Mouse (Mus musculus): ENCODE results near the gene Vdr. TPM values are rescaled to one million over a fixed set of nuclear protein-coding genes. Genes with fewer than 3 reads are reported as not detected.
A peak's percentile ranks its signal among the peaks of the same experiment; 100 is the strongest.

The Vdr gene
- 1.5 and 2.2 TPM in 2 replicates for polyA plus RNA-seq (2015; fragmentation: Nextera tagmentation; extraction: Ambion mirVana)

DNA sequence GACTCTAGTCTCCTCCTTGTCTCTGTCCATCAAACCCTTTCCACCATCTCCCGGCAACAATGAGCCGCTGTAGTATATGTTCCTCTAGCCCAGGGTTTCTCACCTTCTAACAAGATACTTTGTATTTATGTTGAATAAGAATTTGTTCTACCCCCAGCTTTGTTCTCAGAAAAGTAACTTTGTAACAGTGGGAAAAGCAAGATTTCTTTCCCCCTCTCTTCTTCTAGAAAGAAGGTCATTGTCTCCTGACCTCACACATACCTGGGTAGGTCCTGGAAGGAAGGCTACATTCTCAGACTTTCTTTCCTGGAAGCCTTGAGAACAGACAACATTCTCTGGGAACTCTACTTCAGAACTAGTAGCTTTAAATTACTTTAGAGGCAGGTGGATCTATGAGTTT lies at the start of gene Vdr:
Vdr (minus strand) TSS at position 101 of the 400 bp plus-strand sequence.
- H3K9ac ChIP-seq, result no peak within 1 kb of the TSS
- ATAC-seq, result no peak
- H3K4me1 ChIP-seq (replicated peaks), result peaks cover 25% of the 10 kb centered on the region
- no peaks in the 10 kb centered on the region for H3K9me3 ChIP-seq
- 96% methylated on average over 2 of the region's 2 CpGs for WGBS
- no peaks in the 10 kb centered on the region for H3K36me3 ChIP-seq
- no peak within 1 kb of the TSS for H3K27ac ChIP-seq
- H3K27me3 ChIP-seq (replicated peaks), result 0 out of 2 replicates have a peak, but pooled peaks cover 8% of the 10 kb centered on the region
- H3K4me3 ChIP-seq (replicated peaks), result no peak within 1 kb of the TSS
- no peak within 1 kb of the TSS for H3K4me2 ChIP-seq (replicated peaks)

DNA sequence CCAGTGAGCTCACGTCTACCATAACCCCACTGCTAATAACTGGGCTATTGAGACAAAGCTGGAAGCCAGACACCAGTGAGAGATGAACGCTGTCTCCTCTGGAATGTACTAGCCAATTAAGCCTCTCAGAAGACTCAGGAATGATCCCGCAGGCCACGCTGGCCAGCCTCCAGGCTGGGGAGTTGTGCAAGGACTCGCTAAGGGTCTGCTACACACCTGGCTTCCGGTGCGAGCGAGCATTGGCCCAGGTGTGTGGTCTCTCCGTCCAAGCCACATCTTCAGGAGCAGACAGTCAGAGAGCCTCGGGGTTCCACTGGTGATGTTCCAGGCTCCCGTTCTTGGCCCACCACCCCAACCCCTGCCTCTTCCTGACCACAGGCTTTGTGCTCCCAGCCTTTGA lies 46.0 kb upstream of the Vdr start:
- Histone ChIP-seq H3K36me3 (no peaks in the 10 kb centered on the region), H3K9ac (no peak overlapping the region), H3K27ac (no peak overlapping the region), H3K4me1 (replicated peaks) (0 out of 2 replicates have a peak, but pooled peaks cover 6% of the 10 kb centered on the region), H3K27me3 (replicated peaks) (0 out of 2 replicates have a peak, but pooled peaks cover 3% of the 10 kb centered on the region), H3K9me3 (no peaks in the 10 kb centered on the region), H3K4me3 (replicated peaks) (no peak overlapping the region), H3K4me2 (replicated peaks) (no peak overlapping the region)
- 64% methylated on average over 11 of the region's 11 CpGs for WGBS
- no peak for ATAC-seq

DNA sequence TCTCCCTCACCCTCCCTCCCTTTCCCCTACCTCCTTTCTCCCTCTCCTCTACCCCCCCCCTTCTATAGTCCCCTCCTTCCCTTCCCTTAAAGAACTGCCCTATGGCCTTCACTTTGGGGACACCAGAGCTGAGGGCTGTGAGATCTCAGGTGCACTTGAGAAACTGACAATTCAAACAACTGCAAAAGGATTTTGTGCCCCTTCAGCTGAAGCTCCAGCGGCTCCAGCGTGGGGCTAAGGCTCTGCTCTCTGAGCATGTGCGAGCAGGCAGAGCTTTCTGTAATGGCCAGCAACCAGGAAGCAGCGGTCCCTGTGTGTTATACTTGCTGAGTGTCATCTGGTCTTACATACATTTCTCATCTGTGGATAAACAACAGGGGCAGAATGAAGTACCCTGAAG lies 45.3 kb upstream of the Vdr start:
- Histone ChIP-seq H3K27me3 (replicated peaks) (0 out of 2 replicates have a peak, but pooled peaks cover 3% of the 10 kb centered on the region), H3K4me3 (replicated peaks) (no peak overlapping the region), H3K4me2 (replicated peaks) (no peak overlapping the region), H3K9ac (no peak overlapping the region), H3K36me3 (no peaks in the 10 kb centered on the region), H3K9me3 (no peaks in the 10 kb centered on the region), H3K4me1 (replicated peaks) (0 out of 2 replicates have a peak, but pooled peaks cover 6% of the 10 kb centered on the region), H3K27ac (no peak overlapping the region)
- ATAC-seq, result no peak
- 14% methylated on average over 4 of the region's 4 CpGs for WGBS

DNA sequence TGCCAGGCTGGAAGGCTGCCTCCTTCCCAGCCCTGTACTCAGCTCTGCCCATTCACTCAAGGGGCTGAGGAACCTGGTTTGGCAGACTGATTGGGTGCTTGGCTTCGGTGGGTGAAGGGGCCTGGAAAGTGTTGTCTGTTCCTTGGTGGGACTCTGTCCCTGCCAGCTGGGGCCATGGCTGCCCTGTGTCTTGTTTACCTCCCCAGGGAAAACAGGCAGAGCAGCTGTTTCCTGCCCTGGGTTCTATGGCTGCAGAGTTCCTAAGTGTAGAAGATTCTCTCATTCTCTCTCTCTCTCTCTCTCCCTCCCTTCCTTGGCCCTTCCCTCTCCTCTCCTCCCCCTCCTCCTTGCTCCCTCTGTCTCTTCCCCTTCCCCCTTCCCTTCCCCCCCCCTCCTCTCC lies 44.9 kb upstream of the Vdr start:
- Histone ChIP-seq H3K4me2 (replicated peaks) (no peak overlapping the region), H3K9me3 (no peaks in the 10 kb centered on the region), H3K36me3 (no peaks in the 10 kb centered on the region), H3K27ac (no peak overlapping the region), H3K27me3 (replicated peaks) (0 out of 2 replicates have a peak, but pooled peaks cover 3% of the 10 kb centered on the region), H3K4me1 (replicated peaks) (0 out of 2 replicates have a peak, but pooled peaks cover 6% of the 10 kb centered on the region), H3K4me3 (replicated peaks) (no peak overlapping the region), H3K9ac (no peak overlapping the region)
- 28% methylated on average over 1 of the region's 1 CpGs for WGBS
- peak; percentile 55; the same call in 1 of the 2 replicates for ATAC-seq

- 82% methylated on average over 8 of the region's 8 CpGs for WGBS
- Histone ChIP-seq H3K27me3 (replicated peaks) (0 out of 2 replicates have a peak, but pooled peaks cover 3% of the 10 kb centered on the region), H3K4me3 (replicated peaks) (no peak overlapping the region), H3K9ac (no peak overlapping the region), H3K36me3 (no peaks in the 10 kb centered on the region), H3K27ac (no peak overlapping the region), H3K9me3 (no peaks in the 10 kb centered on the region), H3K4me1 (replicated peaks) (0 out of 2 replicates have a peak, but pooled peaks cover 6% of the 10 kb centered on the region), H3K4me2 (replicated peaks) (no peak overlapping the region)
- no peak for ATAC-seq
Observed at GRCm38 (mm10) chr15:97954671-97955070, 44.2 kb upstream of the Vdr start.

GRCm38 (mm10) chr15:97952889-97953189 lies 42.4 kb upstream of the Vdr start:
- no peak for ATAC-seq
- H3K4me1 ChIP-seq (replicated peaks), result 0 out of 2 replicates have a peak, but pooled peaks cover 6% of the 10 kb centered on the region
- no peak overlapping the region for H3K4me2 ChIP-seq (replicated peaks)
- no peak overlapping the region for H3K27ac ChIP-seq
- no peak overlapping the region for H3K4me3 ChIP-seq (replicated peaks)
- H3K9ac ChIP-seq, result no peak overlapping the region
- 0 out of 2 replicates have a peak, but pooled peaks cover 3% of the 10 kb centered on the region for H3K27me3 ChIP-seq (replicated peaks)
- WGBS, result 76% methylated on average over 4 of the region's 4 CpGs
- H3K36me3 ChIP-seq, result no peaks in the 10 kb centered on the region
- no peaks in the 10 kb centered on the region for H3K9me3 ChIP-seq

DNA sequence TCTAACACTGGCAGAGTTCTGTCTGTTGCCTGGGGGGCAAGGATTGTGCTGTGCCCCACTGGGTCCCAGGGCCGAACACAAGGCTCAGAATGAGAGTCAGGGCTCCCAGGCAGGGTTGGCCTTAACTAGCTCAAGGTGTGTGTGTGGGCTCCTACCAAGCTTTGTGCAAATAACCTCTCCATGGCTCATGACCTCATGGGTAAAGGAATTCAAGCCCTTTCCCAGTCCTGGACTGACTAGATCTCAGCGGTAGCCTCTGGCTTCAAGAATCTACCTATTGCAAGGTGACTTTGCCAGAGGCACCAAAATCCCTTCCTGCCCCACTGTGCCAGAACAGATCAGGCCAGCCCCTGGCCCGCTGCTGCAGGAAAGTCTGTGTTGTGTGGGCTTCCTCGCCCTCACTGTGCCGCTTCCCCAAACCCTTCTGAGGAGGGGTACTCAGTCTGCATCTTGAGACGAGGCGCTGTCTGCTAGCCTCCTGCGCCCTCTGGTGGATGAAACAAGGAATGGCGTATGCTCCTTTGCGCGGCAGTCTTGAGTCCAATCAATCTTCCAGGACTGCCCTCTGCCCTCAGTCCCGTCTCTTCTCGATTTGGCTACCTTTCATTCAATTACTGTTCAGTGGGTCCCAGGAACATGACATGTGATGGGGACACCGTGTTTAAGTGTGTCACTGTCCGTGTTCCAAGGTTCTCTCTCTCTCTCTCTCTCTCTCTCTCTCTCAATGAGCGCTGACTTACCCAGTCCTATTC lies 41.9 kb upstream of the Vdr start:
- Histone ChIP-seq H3K27ac (no peak overlapping the region), H3K9ac (no peak overlapping the region), H3K9me3 (no peaks in the 10 kb centered on the region), H3K4me1 (replicated peaks) (0 out of 2 replicates have a peak, but pooled peaks cover 6% of the 10 kb centered on the region), H3K4me3 (replicated peaks) (no peak overlapping the region), H3K4me2 (replicated peaks) (no peak overlapping the region), H3K36me3 (no peaks in the 10 kb centered on the region), H3K27me3 (replicated peaks) (0 out of 2 replicates have a peak, but pooled peaks cover 3% of the 10 kb centered on the region)
- WGBS, result 16% methylated on average over 16 of the region's 16 CpGs
- peak; percentile 35; the same call in 1 of the 2 replicates for ATAC-seq

DNA sequence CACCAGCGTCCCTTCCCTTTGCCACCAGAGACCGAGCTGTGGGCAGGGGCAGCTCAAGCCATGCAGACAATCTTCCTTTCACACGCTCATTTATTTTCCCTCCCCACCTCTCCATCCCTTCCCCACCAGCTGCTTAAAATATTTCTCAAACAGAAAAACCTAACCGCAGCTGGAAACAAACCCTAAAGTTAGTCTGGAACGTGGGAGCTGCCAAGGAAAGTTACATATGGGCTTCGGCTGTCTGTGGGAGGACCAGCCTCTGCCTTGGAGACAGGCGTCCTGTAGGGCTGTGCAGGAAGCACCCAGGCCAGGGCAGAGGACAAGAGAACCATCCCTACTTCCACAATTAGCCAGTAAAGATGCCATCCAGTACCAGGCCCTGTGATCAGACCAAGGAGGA lies 39.8 kb upstream of the Vdr start:
- Histone ChIP-seq H3K27ac (no peak overlapping the region), H3K9ac (no peak overlapping the region)
- 37% methylated on average over 7 of the region's 7 CpGs for WGBS

DNA sequence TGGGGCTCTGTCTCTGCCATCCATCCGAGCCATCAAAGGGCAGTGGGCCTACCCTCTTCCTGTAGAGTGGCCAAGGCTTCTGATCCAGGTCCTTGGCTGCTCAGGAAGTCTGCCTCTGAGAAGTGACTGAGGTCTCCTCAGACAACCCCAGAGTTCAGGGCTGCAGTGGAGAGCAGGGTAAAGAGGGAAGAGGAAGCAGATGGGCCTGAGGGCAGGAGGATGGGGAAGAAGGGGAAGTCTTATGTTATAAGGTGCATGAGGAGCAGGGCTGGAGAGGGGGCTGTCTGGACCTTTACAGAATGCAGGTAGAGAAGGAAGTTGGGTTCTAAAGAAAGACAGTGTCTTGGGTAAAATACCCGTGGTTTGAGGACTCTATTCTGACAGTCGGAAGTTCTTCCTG lies 39.3 kb upstream of the Vdr start:
- ATAC-seq, result no peak
- H3K4me3 ChIP-seq (replicated peaks), result no peak overlapping the region
- H3K4me2 ChIP-seq (replicated peaks), result no peak overlapping the region
- no peaks in the 10 kb centered on the region for H3K36me3 ChIP-seq
- no peak overlapping the region for H3K9ac ChIP-seq
- 73% methylated on average over 3 of the region's 3 CpGs for WGBS
- no peaks in the 10 kb centered on the region for H3K27me3 ChIP-seq (replicated peaks)
- H3K27ac ChIP-seq, result no peak overlapping the region
- H3K4me1 ChIP-seq (replicated peaks), result peaks cover 10% of the 10 kb centered on the region
- no peaks in the 10 kb centered on the region for H3K9me3 ChIP-seq

More for the DNA sequence above, 39.8 kb upstream of the Vdr start:
- H3K4me1 ChIP-seq (replicated peaks), result peaks cover 12% of the 10 kb centered on the region
- no peak for ATAC-seq
- H3K4me2 ChIP-seq (replicated peaks), result no peak overlapping the region
- H3K27me3 ChIP-seq (replicated peaks), result 0 out of 2 replicates have a peak, but pooled peaks cover 3% of the 10 kb centered on the region
- H3K9me3 ChIP-seq, result no peaks in the 10 kb centered on the region
- no peaks in the 10 kb centered on the region for H3K36me3 ChIP-seq
- no peak overlapping the region for H3K4me3 ChIP-seq (replicated peaks)

- no peak for ATAC-seq
- Histone ChIP-seq H3K9ac (no peak overlapping the region), H3K27me3 (replicated peaks) (no peaks in the 10 kb centered on the region), H3K4me1 (replicated peaks) (peaks cover 10% of the 10 kb centered on the region), H3K27ac (no peak overlapping the region), H3K36me3 (no peaks in the 10 kb centered on the region), H3K4me2 (replicated peaks) (no peak overlapping the region), H3K9me3 (no peaks in the 10 kb centered on the region), H3K4me3 (replicated peaks) (no peak overlapping the region)
- 44% methylated on average over 7 of the region's 7 CpGs for WGBS
Observed at GRCm38 (mm10) chr15:97948720-97949119, 38.3 kb upstream of the Vdr start.

GRCm38 (mm10) chr15:97945656-97946315 lies 35.4 kb upstream of the Vdr start:
- Histone ChIP-seq H3K27ac (no peak overlapping the region), H3K4me1 (replicated peaks) (peaks cover 11% of the 10 kb centered on the region), H3K4me3 (replicated peaks) (no peak overlapping the region), H3K36me3 (no peaks in the 10 kb centered on the region), H3K9me3 (no peaks in the 10 kb centered on the region), H3K27me3 (replicated peaks) (no peaks in the 10 kb centered on the region), H3K4me2 (replicated peaks) (no peak overlapping the region), H3K9ac (no peak overlapping the region)
- ATAC-seq, result peak; percentile 57
- 60% methylated on average over 11 of the region's 11 CpGs for WGBS

- no peak overlapping the region for H3K4me2 ChIP-seq (replicated peaks)
- H3K4me1 ChIP-seq (replicated peaks), result peaks cover 11% of the 10 kb centered on the region
- no peaks in the 10 kb centered on the region for H3K9me3 ChIP-seq
- H3K27me3 ChIP-seq (replicated peaks), result no peaks in the 10 kb centered on the region
- no peak overlapping the region for H3K4me3 ChIP-seq (replicated peaks)
- ATAC-seq, result peak; percentile 46
- H3K9ac ChIP-seq, result no peak overlapping the region
- no peaks in the 10 kb centered on the region for H3K36me3 ChIP-seq
- 58% methylated on average over 11 of the region's 11 CpGs for WGBS
- no peak overlapping the region for H3K27ac ChIP-seq
Observed at GRCm38 (mm10) chr15:97944919-97945574, 34.6 kb upstream of the Vdr start.

All from intestine, embryonic 15.5 days (tissue).